Mouse (Mus musculus) MEL (cell line): ENCODE measurements around the gene Fam71a.

ENCODE experiments used
- CTCF ChIP-seq, 3 experiments: IDR thresholded peaks in 2 of 3; conservative IDR thresholded peaks in 1 of 3; 2 replicates each; pipeline ENCODE4 v1.5.1; 2011 to 2012; ENCODE audit warnings: low read length in 3 of 3, low read depth in 2 of 3, mild to moderate bottlenecking in 2 of 3, improper control_type of control experiment in 1 of 3, inconsistent platforms in 1 of 3, mixed read lengths in 1 of 3, moderate library complexity in 1 of 3; ENCODE audit not compliant: control insufficient read depth in 1 of 3, insufficient read depth in 1 of 3, poor library complexity in 1 of 3, severe bottlenecking in 1 of 3
- RCOR1 ChIP-seq: IDR thresholded peaks from 2 replicates; pipeline ENCODE4 v1.6.1; 2012; ENCODE audit warnings: low read depth, mild to moderate bottlenecking, inconsistent platforms, low read length, improper control_type of control experiment
- ZC3H11A ChIP-seq: IDR thresholded peaks from 2 replicates; pipeline ENCODE4 v1.6.1; 2012; ENCODE audit warnings: low read depth, mild to moderate bottlenecking, inconsistent platforms, low read length, improper control_type of control experiment

- TF ChIP-seq CTCF (IDR thresholded peaks at IDR 0.05 in 2 of 3, conservative IDR thresholded peaks at IDR 0.05 in 1 of 3; ENCODE audit: control insufficient read depth in 1 of 3, insufficient read depth in 1 of 3, low read depth in 2 of 3, low read length in 3 of 3, poor library complexity in 1 of 3, severe bottlenecking in 1 of 3) (no peak), RCOR1 (peak; percentile 45; the same call in 1 of the 2 replicates), ZC3H11A (no peak)
These were observed 31.7 kb downstream of the Fam71a start for GRCm38 (mm10) chr1:191132934-191133333.
